Mouse (Mus musculus): Measurements from ENCODE around the gene Tgfbi. TPM values are rescaled to one million over a fixed set of nuclear protein-coding genes. Genes with fewer than 3 reads are reported as not detected.
A peak's percentile ranks its signal among the peaks of the same experiment; 100 is the strongest.

Tgfbi gene
- polyA plus RNA-seq, 1 experiment from 2014 or later = 37.7 TPM

GRCm38 (mm10) chr13:56597296-56597695, 12.0 kb upstream of the Tgfbi start:
- ATAC-seq (ENCODE audit: insufficient number of reproducible peaks, insufficient read depth, low FRiP score, low read depth) = no peak
- H3K27me3 ChIP-seq (ENCODE audit: control insufficient read depth, insufficient read depth, low read length) = no peaks in the 10 kb centered on the region
- H3K4me1 ChIP-seq (ENCODE audit: control insufficient read depth in 2 of 2, insufficient read depth in 2 of 2, low read length in 2 of 2) = peaks cover 61 to 82% of the 10 kb centered on the region in 2 experiments
- no peaks in the 10 kb centered on the region for H3K36me3 ChIP-seq (ENCODE audit: control insufficient read depth, insufficient read depth, low read length)
- no peak overlapping the region for H3K4me3 ChIP-seq (ENCODE audit: control insufficient read depth in 1 of 2, insufficient read depth in 1 of 2, low read depth in 1 of 2, low read length in 2 of 2)
- no peak overlapping the region for H3K9ac ChIP-seq (ENCODE audit: low read length)
- H3K27ac ChIP-seq (replicated peaks in 1 of 2; ENCODE audit: control insufficient read depth in 1 of 2, insufficient read depth in 1 of 2, low read depth in 2 of 2, low read length in 2 of 2) = 0 out of 4 replicates have a peak overlapping the region, but pooled peaks of 1 of the 2 experiments have one; percentile 2
- 90% methylated on average over 4 of the region's 4 CpGs for WGBS
- no peaks in the 10 kb centered on the region for H3K9me3 ChIP-seq (ENCODE audit: control insufficient read depth, low read length)
- no peak overlapping the region for H3K4me2 ChIP-seq (ENCODE audit: low read length)

- H3K27ac ChIP-seq (replicated peaks in 1 of 2; ENCODE audit: control insufficient read depth in 1 of 2, insufficient read depth in 1 of 2, low read depth in 2 of 2, low read length in 2 of 2) = no peak overlapping the region
- no peak overlapping the region for H3K4me3 ChIP-seq (ENCODE audit: control insufficient read depth in 1 of 2, insufficient read depth in 1 of 2, low read depth in 1 of 2, low read length in 2 of 2)
- H3K4me2 ChIP-seq (ENCODE audit: low read length) = no peak overlapping the region
- H3K4me1 ChIP-seq (ENCODE audit: control insufficient read depth in 2 of 2, insufficient read depth in 2 of 2, low read length in 2 of 2) = peaks cover 61 to 79% of the 10 kb centered on the region in 2 experiments
- no peaks in the 10 kb centered on the region for H3K9me3 ChIP-seq (ENCODE audit: control insufficient read depth, low read length)
- no peak for ATAC-seq (ENCODE audit: insufficient number of reproducible peaks, insufficient read depth, low FRiP score, low read depth)
- H3K36me3 ChIP-seq (ENCODE audit: control insufficient read depth, insufficient read depth, low read length) = no peaks in the 10 kb centered on the region
- H3K9ac ChIP-seq (ENCODE audit: low read length) = no peak overlapping the region
- WGBS = 48% methylated on average over 12 of the region's 12 CpGs
- no peaks in the 10 kb centered on the region for H3K27me3 ChIP-seq (ENCODE audit: control insufficient read depth, insufficient read depth, low read length)
Measured at GRCm38 (mm10) chr13:56597831-56598612, 11.3 kb upstream of the Tgfbi start.

GRCm38 (mm10) chr13:56599511-56599910, 9.8 kb upstream of the Tgfbi start:
- Histone ChIP-seq H3K9ac (ENCODE audit: low read length) (no peak overlapping the region), H3K4me1 (ENCODE audit: control insufficient read depth in 2 of 2, insufficient read depth in 2 of 2, low read length in 2 of 2) (peaks cover 49 to 64% of the 10 kb centered on the region in 2 experiments), H3K9me3 (ENCODE audit: control insufficient read depth, low read length) (no peaks in the 10 kb centered on the region), H3K36me3 (ENCODE audit: control insufficient read depth, insufficient read depth, low read length) (no peaks in the 10 kb centered on the region), H3K27ac (replicated peaks in 1 of 2; ENCODE audit: control insufficient read depth in 1 of 2, insufficient read depth in 1 of 2, low read depth in 2 of 2, low read length in 2 of 2) (peak overlapping the region; percentile 73 to 76; a peak in 2 of 4 replicates), H3K27me3 (ENCODE audit: control insufficient read depth, insufficient read depth, low read length) (no peaks in the 10 kb centered on the region), H3K4me3 (ENCODE audit: control insufficient read depth in 1 of 2, insufficient read depth in 1 of 2, low read depth in 1 of 2, low read length in 2 of 2) (no peak overlapping the region), H3K4me2 (ENCODE audit: low read length) (no peak overlapping the region)
- 91% methylated on average over 2 of the region's 2 CpGs for WGBS
- ATAC-seq (ENCODE audit: insufficient number of reproducible peaks, insufficient read depth, low FRiP score, low read depth) = no peak

GRCm38 (mm10) chr13:56600216-56600890, 9.0 kb upstream of the Tgfbi start:
- WGBS = 50% methylated on average over 10 of the region's 10 CpGs
- no peaks in the 10 kb centered on the region for H3K9me3 ChIP-seq (ENCODE audit: control insufficient read depth, low read length)
- peak overlapping the region; percentile 73 to 76 for H3K27ac ChIP-seq (replicated peaks in 1 of 2; ENCODE audit: control insufficient read depth in 1 of 2, insufficient read depth in 1 of 2, low read depth in 2 of 2, low read length in 2 of 2)
- no peaks in the 10 kb centered on the region for H3K27me3 ChIP-seq (ENCODE audit: control insufficient read depth, insufficient read depth, low read length)
- H3K4me2 ChIP-seq (ENCODE audit: low read length) = no peak overlapping the region
- H3K4me3 ChIP-seq (ENCODE audit: control insufficient read depth in 1 of 2, insufficient read depth in 1 of 2, low read depth in 1 of 2, low read length in 2 of 2) = no peak overlapping the region
- H3K4me1 ChIP-seq (ENCODE audit: control insufficient read depth in 2 of 2, insufficient read depth in 2 of 2, low read length in 2 of 2) = peaks cover 43 to 56% of the 10 kb centered on the region in 2 experiments
- ATAC-seq (ENCODE audit: insufficient number of reproducible peaks, insufficient read depth, low FRiP score, low read depth) = 0 out of 2 replicates have a peak, but pooled peaks have one; percentile 45
- no peak overlapping the region for H3K9ac ChIP-seq (ENCODE audit: low read length)
- no peaks in the 10 kb centered on the region for H3K36me3 ChIP-seq (ENCODE audit: control insufficient read depth, insufficient read depth, low read length)

- WGBS = 13% methylated on average over 11 of the region's 11 CpGs
- H3K9me3 ChIP-seq (ENCODE audit: control insufficient read depth, low read length) = no peaks in the 10 kb centered on the region
- H3K36me3 ChIP-seq (ENCODE audit: control insufficient read depth, insufficient read depth, low read length) = no peaks in the 10 kb centered on the region
- peak overlapping the region; percentile 13 for H3K9ac ChIP-seq (ENCODE audit: low read length)
- peaks cover 38 to 49% of the 10 kb centered on the region in 2 experiments for H3K4me1 ChIP-seq (ENCODE audit: control insufficient read depth in 2 of 2, insufficient read depth in 2 of 2, low read length in 2 of 2)
- ATAC-seq (ENCODE audit: insufficient number of reproducible peaks, insufficient read depth, low FRiP score, low read depth) = peak; percentile 61; the same call in 1 of the 2 replicates
- H3K27me3 ChIP-seq (ENCODE audit: control insufficient read depth, insufficient read depth, low read length) = no peaks in the 10 kb centered on the region
- no peak overlapping the region for H3K4me3 ChIP-seq (ENCODE audit: control insufficient read depth in 1 of 2, insufficient read depth in 1 of 2, low read depth in 1 of 2, low read length in 2 of 2)
- peak overlapping the region; percentile 8; the same call in 1 of the 2 replicates for H3K4me2 ChIP-seq (ENCODE audit: low read length)
- peak overlapping the region; percentile 73 to 76 for H3K27ac ChIP-seq (replicated peaks in 1 of 2; ENCODE audit: control insufficient read depth in 1 of 2, insufficient read depth in 1 of 2, low read depth in 2 of 2, low read length in 2 of 2)
Measured at GRCm38 (mm10) chr13:56601199-56601598, 8.1 kb upstream of the Tgfbi start.

- H3K27me3 ChIP-seq (ENCODE audit: control insufficient read depth, insufficient read depth, low read length) = peaks cover 16% of the 10 kb centered on the region; the same call in 1 of the 2 replicates
- ATAC-seq (ENCODE audit: insufficient number of reproducible peaks, insufficient read depth, low FRiP score, low read depth) = no peak
- 86% methylated on average over 9 of the region's 9 CpGs for WGBS
- H3K9me3 ChIP-seq (ENCODE audit: control insufficient read depth, low read length) = no peaks in the 10 kb centered on the region
- no peak overlapping the region for H3K27ac ChIP-seq (replicated peaks in 1 of 2; ENCODE audit: control insufficient read depth in 1 of 2, insufficient read depth in 1 of 2, low read depth in 2 of 2, low read length in 2 of 2)
- H3K9ac ChIP-seq (ENCODE audit: low read length) = no peak overlapping the region
- H3K4me1 ChIP-seq (ENCODE audit: control insufficient read depth in 2 of 2, insufficient read depth in 2 of 2, low read length in 2 of 2) = peaks cover 22 to 30% of the 10 kb centered on the region in 2 experiments
- H3K36me3 ChIP-seq (ENCODE audit: control insufficient read depth, insufficient read depth, low read length) = no peaks in the 10 kb centered on the region
- H3K4me3 ChIP-seq (ENCODE audit: control insufficient read depth in 1 of 2, insufficient read depth in 1 of 2, low read depth in 1 of 2, low read length in 2 of 2) = no peak overlapping the region
- no peak overlapping the region for H3K4me2 ChIP-seq (ENCODE audit: low read length)
Measured at GRCm38 (mm10) chr13:56605503-56605902, 3.8 kb upstream of the Tgfbi start.

- no peak overlapping the region for H3K4me2 ChIP-seq (ENCODE audit: low read length)
- 63% methylated on average over 11 of the region's 11 CpGs for WGBS
- no peak overlapping the region for H3K9ac ChIP-seq (ENCODE audit: low read length)
- no peak overlapping the region for H3K27ac ChIP-seq (replicated peaks in 1 of 2; ENCODE audit: control insufficient read depth in 1 of 2, insufficient read depth in 1 of 2, low read depth in 2 of 2, low read length in 2 of 2)
- no peak for ATAC-seq (ENCODE audit: insufficient number of reproducible peaks, insufficient read depth, low FRiP score, low read depth)
- H3K9me3 ChIP-seq (ENCODE audit: control insufficient read depth, low read length) = no peaks in the 10 kb centered on the region
- no peak overlapping the region for H3K4me3 ChIP-seq (ENCODE audit: control insufficient read depth in 1 of 2, insufficient read depth in 1 of 2, low read depth in 1 of 2, low read length in 2 of 2)
- H3K4me1 ChIP-seq (ENCODE audit: control insufficient read depth in 2 of 2, insufficient read depth in 2 of 2, low read length in 2 of 2) = peaks cover 12 to 19% of the 10 kb centered on the region in 2 experiments
- H3K36me3 ChIP-seq (ENCODE audit: control insufficient read depth, insufficient read depth, low read length) = no peaks in the 10 kb centered on the region
- H3K27me3 ChIP-seq (ENCODE audit: control insufficient read depth, insufficient read depth, low read length) = peaks cover 22% of the 10 kb centered on the region; the same call in 1 of the 2 replicates
Measured at GRCm38 (mm10) chr13:56606724-56607123, 2.6 kb upstream of the Tgfbi start.
